Mouse (Mus musculus) layer of hippocampus, postnatal 25 days (tissue): Measurements from ENCODE around the gene Sf3a1. TPM values are rescaled to one million over a fixed set of nuclear protein-coding genes. Genes with fewer than 3 reads are reported as not detected.

Experiments
- microRNA-seq, 2 experiments: library from miRNA; unstranded; fragments of <30 nt; microRNA quantifications; one replicate each; pipeline ENCODE4 v1.2.0; 2021
- total RNA-seq, 2 experiments: library from RNA; stranded (reverse); gene quantifications; 2 replicates each; pipeline ENCODE4 v1.2.3; 2021

Gene Sf3a1
- total RNA-seq, 2 experiments from 2014 or later: 68.8 to 69.2 TPM

Small RNAs within 50 kb of the gene (microRNA-seq; reads per million reads assigned to microRNA genes)
- 1.1 to 3.6 reads per million in 2 experiments for gene Mir3060

Other genes starting within 250 kb of the Sf3a1 start
- gene Slc35e4, start 245.7 kb upstream of the Sf3a1 start, total RNA-seq: 10 to 100 TPM; 16.8 to 18.0 TPM
- 10 to 100 TPM; 19.0 to 19.2 TPM for gene Tcn2, start 228.2 kb upstream of the Sf3a1 start, total RNA-seq
- gene Pes1, start 196.4 kb upstream of the Sf3a1 start, total RNA-seq: 10 to 100 TPM; 41.8 to 46.5 TPM
- gene 4930556J24Rik, start 183.6 kb upstream of the Sf3a1 start, total RNA-seq: under 1 TPM in 1 of 2 experiments, not detected in 1; 0.22 TPM
- 10 to 100 TPM; 22.4 to 22.8 TPM for gene Gal3st1, start 176.7 kb upstream of the Sf3a1 start, total RNA-seq
- gene Sec14l4, start 128.9 kb upstream of the Sf3a1 start, total RNA-seq: under 1 TPM; 0.17 to 0.19 TPM
- gene Sec14l3, start 95.5 kb upstream of the Sf3a1 start, total RNA-seq: 1 to 10 TPM; 1.6 to 1.9 TPM
- gene Mtfp1, start 64.9 kb upstream of the Sf3a1 start, total RNA-seq: 100 to 1,000 TPM; 109 to 126 TPM
- 10 to 100 TPM; 57.2 to 59.4 TPM for gene Sec14l2, start 36.9 kb upstream of the Sf3a1 start, total RNA-seq
- gene Rnf215, start 25.1 kb upstream of the Sf3a1 start, total RNA-seq: 10 to 100 TPM; 31.1 to 31.2 TPM
- 10 to 100 TPM; 10.7 to 10.9 TPM for gene Ccdc157, start 57 bp upstream of the Sf3a1 start, total RNA-seq
- 10 to 100 TPM; 29.2 to 32.7 TPM for gene Tbc1d10a, start 26.4 kb downstream of the Sf3a1 start, total RNA-seq
- gene Castor1, start 57.9 kb downstream of the Sf3a1 start, total RNA-seq: 1 to 10 TPM; 6.0 to 6.1 TPM
- gene Osm, start 76.1 kb downstream of the Sf3a1 start, total RNA-seq: under 1 TPM in 1 of 2 experiments, not detected in 1; 0.12 TPM
- 1 to 10 TPM; 1.3 to 2.1 TPM for gene Lif, start 97.2 kb downstream of the Sf3a1 start, total RNA-seq